Mouse (Mus musculus) lung, postnatal 0 days (tissue): Measurements from ENCODE around the gene Eya2.

ENCODE experiments used
- CTCF ChIP-seq: IDR thresholded peaks from 2 replicates; pipeline ENCODE4 v1.5.1; 2016; ENCODE audit warnings: antibody characterized with exemption, mild to moderate bottlenecking
- EP300 ChIP-seq: IDR thresholded peaks from 2 replicates; pipeline ENCODE4 v1.6.1; 2016; ENCODE audit warnings: antibody characterized with exemption, mild to moderate bottlenecking, control low read depth

DNA sequence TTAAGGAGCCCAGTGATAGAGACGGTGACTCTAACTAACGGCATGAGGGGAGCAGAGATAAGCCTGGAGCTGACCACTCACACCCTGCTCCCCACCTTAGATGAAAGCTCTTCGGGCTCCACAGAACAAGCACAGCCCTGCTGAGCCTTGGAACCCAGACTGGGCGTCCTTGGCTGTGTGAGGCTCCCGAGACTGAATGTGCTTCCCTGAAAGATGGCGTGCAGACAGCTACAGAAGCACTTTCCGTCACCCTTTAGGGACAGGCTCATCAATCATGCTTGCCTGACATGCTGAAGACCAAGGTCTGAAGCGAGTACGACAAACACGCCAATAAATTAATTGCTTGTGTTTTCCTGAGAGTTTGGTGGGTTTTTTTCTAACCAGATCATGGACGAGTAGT lies 56.2 kb downstream of the Eya2 start:
- TF ChIP-seq CTCF (no peak), EP300 (no peak)
